Mouse (Mus musculus) liver, embryonic 14.5 days (tissue): Measurements from ENCODE around the gene Fbxl2. TPM values are rescaled to one million over a fixed set of nuclear protein-coding genes. Genes with fewer than 3 reads are reported as not detected.

Source experiments
- ATAC-seq: fragments of 200-750 bp; cut with Nextera tagmentation; 2 replicates; pipeline ENCODE4 v1.8.0; 2017; ENCODE audit warnings: moderate number of reproducible peaks, mild to moderate bottlenecking, moderate library complexity; ENCODE audit not compliant: insufficient read depth
- DNase-seq, 3 experiments: peaks; one replicate each; pipeline ENCODE4 v3.0.0-alpha.2; 2012 to 2013; ENCODE audit warnings: low read depth in 3 of 3, low spot score in 3 of 3
- H3K27ac ChIP-seq: fragments of 300-500 bp; sonication (generic); 2 replicates; pipeline ENCODE4 v1.5.1; 2014; ENCODE audit warnings: moderate library complexity, mild to moderate bottlenecking, control low read depth, inconsistent platforms
- H3K27me3 ChIP-seq: fragments of 300-500 bp; sonication (generic); 2 replicates; pipeline ENCODE4 v1.6.1; 2014; ENCODE audit warnings: mild to moderate bottlenecking, low read length, moderate library complexity; ENCODE audit not compliant: control insufficient read depth, insufficient read depth
- H3K36me3 ChIP-seq: fragments of 300-500 bp; sonication (generic); replicated peaks from 2 replicates; pipeline ENCODE4 v1.6.1; 2014; ENCODE audit warnings: low read depth; ENCODE audit not compliant: control insufficient read depth, insufficient read depth
- H3K4me1 ChIP-seq, 2 experiments: fragments of 200-500 bp in 1 of 2; fragments of 300-500 bp in 1 of 2; sonication (generic) in 1 of 2; replicated peaks; 2 replicates each; pipeline ENCODE4 v1.6.1; 2012 to 2014; ENCODE audit warnings: antibody characterized with exemption in 1 of 2, inconsistent platforms in 1 of 2, low read length in 1 of 2; ENCODE audit not compliant: control insufficient read depth in 2 of 2, insufficient read depth in 2 of 2
- H3K4me2 ChIP-seq: fragments of 300-500 bp; sonication (generic); 2 replicates; pipeline ENCODE4 v1.6.1; 2014; ENCODE audit warnings: low read depth, mild to moderate bottlenecking, control low read depth, moderate library complexity
- H3K4me3 ChIP-seq, 2 experiments: fragments of 200-500 bp in 1 of 2; fragments of 300-500 bp in 1 of 2; sonication (generic) in 1 of 2; 2 replicates each; pipeline ENCODE4 v1.5.1; 2012 to 2014; ENCODE audit warnings: low read depth in 2 of 2, low read length in 2 of 2, mild to moderate bottlenecking in 2 of 2, control low read depth in 1 of 2, inconsistent platforms in 1 of 2, moderate library complexity in 1 of 2; ENCODE audit not compliant: insufficient read depth in 1 of 2
- H3K9ac ChIP-seq: fragments of 300-500 bp; sonication (generic); replicated peaks from 2 replicates; pipeline ENCODE4 v1.6.1; 2014; ENCODE audit warnings: mild to moderate bottlenecking, control low read depth, moderate library complexity
- H3K9me3 ChIP-seq: fragments of 300-500 bp; sonication (generic); 2 replicates; pipeline ENCODE4 v1.6.1; 2016; ENCODE audit warnings: low read length, mixed read lengths; ENCODE audit not compliant: control insufficient read depth
- CTCF ChIP-seq: IDR thresholded peaks from 2 replicates; pipeline ENCODE4 v1.5.1; 2016; ENCODE audit warnings: antibody characterized with exemption, low read depth, control low read depth
- EP300 ChIP-seq: IDR thresholded peaks from 2 replicates; pipeline ENCODE4 v1.6.1; 2016; ENCODE audit warnings: antibody characterized with exemption, low read depth
- WGBS: fragments of 180-500 bp; shearing (Covaris S2); extraction: QIAGEN DNeasy Blood & Tissue Kit; methylation state at CpG from one replicate; pipeline ENCODE4 v1.1.7; 2014; ENCODE audit not compliant: insufficient replicate concordance; 5-methylcytosine and 5-hydroxymethylcytosine counted together
- polyA plus RNA-seq, 2 experiments: library from polyadenylated mRNA; depleted of rRNA in 1 of 2; stranded (reverse) in 1 of 2; unstranded in 1 of 2; fragments of >200 nt; fragmentation: Nextera tagmentation in 1 of 2; extraction: Ambion mirVana in 1 of 2; gene quantifications; 2 replicates each; pipeline versions ENCODE4 v1.2.1 to v1.2.3; 2012 to 2014

Fbxl2 gene
- polyA plus RNA-seq, 2 experiments: 0.57 to 0.80 TPM

GRCm38 (mm10) chr9:113930534-113931374 lies 115.2 kb downstream of the Fbxl2 start, which contains the start of gene Ubp1:
TSS of gene Ubp1 (plus strand) at chr9:113930934.
- peak within 1 kb of the TSS; percentile 91 to 98 for H3K4me3 ChIP-seq
- H3K4me2 ChIP-seq: peak within 1 kb of the TSS; percentile 94
- H3K27ac ChIP-seq: peak within 1 kb of the TSS; percentile 94
- no peaks in the 10 kb centered on the region; the same call in none of the 2 replicates for H3K36me3 ChIP-seq
- WGBS: under 1% methylated on average over 64 of the region's 86 CpGs
- peak within 1 kb of the TSS; percentile 91 for H3K9ac ChIP-seq
- peaks cover 30 to 35% of the 10 kb centered on the region in 2 experiments for H3K4me1 ChIP-seq
- no peaks in the 10 kb centered on the region for H3K27me3 ChIP-seq
- DNase-seq (peak; percentile 97 to 98 (median 98)), ATAC-seq (peak; percentile 98)
- TF ChIP-seq CTCF (no peak), EP300 (peak; percentile 38; the same call in 1 of the 2 replicates)
- H3K9me3 ChIP-seq: no peaks in the 10 kb centered on the region

- Histone ChIP-seq H3K4me2 (peak overlapping the region; percentile 82), H3K27me3 (no peaks in the 10 kb centered on the region), H3K27ac (peak overlapping the region; percentile 94), H3K9ac (peak overlapping the region; percentile 64; the same call in 1 of the 2 replicates), H3K4me3 (peak overlapping the region in 1 of 2 experiments; percentile 91; a peak in 2 of 4 replicates), H3K4me1 (peaks cover 21 to 27% of the 10 kb centered on the region in 2 experiments), H3K9me3 (no peaks in the 10 kb centered on the region), H3K36me3 (no peaks in the 10 kb centered on the region; the same call in none of the 2 replicates)
- no peak for ATAC-seq
- TF ChIP-seq EP300: no peak
- no peak for TF ChIP-seq CTCF
- DNase-seq: no peak
- 56% methylated on average over 1 of the region's 1 CpGs for WGBS
These were observed 116.3 kb downstream of the Fbxl2 start for GRCm38 (mm10) chr9:113929676-113930075.

- peaks cover 17 to 18% of the 10 kb centered on the region in 2 experiments for H3K4me1 ChIP-seq
- DNase-seq (no peak), ATAC-seq (no peak)
- H3K4me3 ChIP-seq: no peak overlapping the region
- TF ChIP-seq EP300 (no peak), CTCF (no peak)
- 20% methylated on average over 4 of the region's 4 CpGs for WGBS
- H3K4me2 ChIP-seq: no peak overlapping the region
- no peaks in the 10 kb centered on the region for H3K9me3 ChIP-seq
- no peak overlapping the region for H3K9ac ChIP-seq
- H3K36me3 ChIP-seq: no peaks in the 10 kb centered on the region; the same call in none of the 2 replicates
- no peaks in the 10 kb centered on the region for H3K27me3 ChIP-seq
- H3K27ac ChIP-seq: no peak overlapping the region
These were observed 117.4 kb downstream of the Fbxl2 start for GRCm38 (mm10) chr9:113928591-113928990.

GRCm38 (mm10) chr9:113924883-113925282 lies 121.1 kb downstream of the Fbxl2 start:
- Histone ChIP-seq H3K27me3 (no peaks in the 10 kb centered on the region), H3K4me3 (no peak overlapping the region), H3K27ac (no peak overlapping the region), H3K4me2 (no peak overlapping the region), H3K4me1 (peaks cover 3 to 4% of the 10 kb centered on the region in 2 experiments; a peak in 3 of 4 replicates), H3K9me3 (no peaks in the 10 kb centered on the region), H3K36me3 (no peaks in the 10 kb centered on the region; the same call in 1 of the 2 replicates), H3K9ac (no peak overlapping the region)
- TF ChIP-seq CTCF (no peak), EP300 (no peak)
- no peak for ATAC-seq
- DNase-seq: no peak
- WGBS: 77% methylated on average over 5 of the region's 5 CpGs

GRCm38 (mm10) chr9:113922677-113923076 lies 123.3 kb downstream of the Fbxl2 start:
- no peak overlapping the region for H3K4me3 ChIP-seq
- ATAC-seq (no peak), DNase-seq (no peak)
- no peaks in the 10 kb centered on the region; the same call in 1 of the 2 replicates for H3K36me3 ChIP-seq
- no peak overlapping the region for H3K27ac ChIP-seq
- WGBS: 78% methylated on average over 5 of the region's 5 CpGs
- no peak for TF ChIP-seq EP300
- TF ChIP-seq CTCF: no peak
- no peak overlapping the region for H3K9ac ChIP-seq
- H3K9me3 ChIP-seq: no peaks in the 10 kb centered on the region
- H3K4me1 ChIP-seq: no peaks in the 10 kb centered on the region
- H3K27me3 ChIP-seq: no peaks in the 10 kb centered on the region
- H3K4me2 ChIP-seq: no peak overlapping the region
